Mouse (Mus musculus) erythroblast, embryonic 14.5 days (primary cell): ENCODE results near the gene Vezt.

Experiments
- GATA1 ChIP-seq: IDR thresholded peaks from 2 replicates; pipeline ENCODE4 v1.6.1; 2012; ENCODE audit warnings: low read length, inconsistent platforms, mixed read lengths
- TAL1 ChIP-seq: IDR thresholded peaks from 3 replicates; pipeline ENCODE4 v1.6.1; 2012; ENCODE audit warnings: low read length, inconsistent platforms, mixed read lengths

DNA sequence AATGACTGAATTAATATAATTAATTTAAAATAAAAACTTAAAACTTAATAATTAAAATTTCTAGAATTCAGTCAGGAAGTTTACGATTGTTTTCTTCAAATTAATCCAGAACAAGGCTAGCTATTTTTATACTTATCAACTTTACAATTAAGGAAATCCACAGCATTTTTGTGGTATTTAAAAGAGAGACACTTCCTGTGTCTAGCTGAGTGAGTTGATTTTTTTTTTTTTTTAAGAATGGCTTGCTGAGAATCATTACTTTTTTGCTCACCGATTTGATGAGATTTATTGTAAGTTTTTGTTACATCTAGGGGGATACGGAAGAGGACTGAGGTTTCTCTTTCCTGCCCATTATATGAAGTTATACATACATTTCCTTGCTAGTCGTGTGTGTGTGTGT, 2.0 kb upstream of the Vezt start:
- TF ChIP-seq GATA1 (no peak), TAL1 (no peak)
